Mouse (Mus musculus): ENCODE measurements around the gene Nos2. TPM values are rescaled to one million over a fixed set of nuclear protein-coding genes. Genes with fewer than 3 reads are reported as not detected.
"Not testable (repeated sequence)": the region's sequence is repeated elsewhere in the genome, so short reads cannot be mapped to it uniquely, and the experiment has no call there.

The Nos2 gene
- polyA plus RNA-seq, 1 experiment, result 0.38 TPM

GRCm38 (mm10) chr11:79003053-79003768 is 82.6 kb downstream of the Nos2 start:
- Histone ChIP-seq H3K36me3 (ENCODE audit: control insufficient read depth, insufficient read depth) (no peaks in the 10 kb centered on the region), H3ac (ENCODE audit: control insufficient read depth, insufficient read length) (no peak overlapping the region), H3K79me2 (ENCODE audit: control insufficient read depth, insufficient read depth) (no peaks in the 10 kb centered on the region), H3K27me3 (ENCODE audit: control insufficient read depth, insufficient read depth, insufficient read length) (no peaks in the 10 kb centered on the region), H3K4me2 (ENCODE audit: low read depth) (peak overlapping the region; percentile 16), H3K4me3 (no peak overlapping the region)
- no peak for TF ChIP-seq E2F4 (IDR thresholded peaks at IDR 0.05; ENCODE audit: insufficient read depth)
- no peak for TF ChIP-seq MAX (IDR thresholded peaks at IDR 0.05; ENCODE audit: low read depth)
- TF ChIP-seq TCF3 (IDR thresholded peaks at IDR 0.05; ENCODE audit: insufficient read length, low read depth), result no peak
- TF ChIP-seq POLR2A (IDR thresholded peaks at IDR 0.05; ENCODE audit: insufficient read length, low read depth), result no peak
- TF ChIP-seq SRF (IDR thresholded peaks at IDR 0.05; ENCODE audit: control insufficient read depth, insufficient read length, low read depth), result no peak
- no peak for TF ChIP-seq POLR2AphosphoS2 (IDR thresholded peaks at IDR 0.05; ENCODE audit: insufficient read length, low read depth)
- TF ChIP-seq CEBPB (IDR thresholded peaks at IDR 0.05; ENCODE audit: insufficient read depth, poor library complexity, severe bottlenecking), result no peak
- TF ChIP-seq MYOG (IDR thresholded peaks at IDR 0.05; ENCODE audit: control insufficient read depth in 1 of 3, insufficient read depth in 1 of 3, insufficient read length in 2 of 3, low read depth in 2 of 3), result no peak
- no peak for TF ChIP-seq USF1 (IDR thresholded peaks at IDR 0.05; ENCODE audit: low read depth)
- no peak for TF ChIP-seq REST (IDR thresholded peaks at IDR 0.05; ENCODE audit: insufficient read depth, insufficient read length)
- TF ChIP-seq MYOD1 (IDR thresholded peaks at IDR 0.05; ENCODE audit: control insufficient read depth in 1 of 3, insufficient read length in 2 of 3, low read depth in 2 of 3), result no peak
- no peak for TF ChIP-seq TCF12 (IDR thresholded peaks at IDR 0.05; ENCODE audit: insufficient read depth, poor library complexity, severe bottlenecking)

- Histone ChIP-seq H3K4me2 (ENCODE audit: low read depth) (no peak overlapping the region), H3ac (ENCODE audit: control insufficient read depth, insufficient read length) (no peak overlapping the region)
- TF ChIP-seq USF1 (IDR thresholded peaks at IDR 0.05; ENCODE audit: low read depth) (no peak), POLR2AphosphoS2 (IDR thresholded peaks at IDR 0.05; ENCODE audit: insufficient read length, low read depth) (no peak), MYOG (IDR thresholded peaks at IDR 0.05; ENCODE audit: control insufficient read depth in 1 of 3, insufficient read depth in 1 of 3, insufficient read length in 2 of 3, low read depth in 2 of 3) (no peak), POLR2A (IDR thresholded peaks at IDR 0.05; ENCODE audit: insufficient read length, low read depth) (no peak), CEBPB (IDR thresholded peaks at IDR 0.05; ENCODE audit: insufficient read depth, poor library complexity, severe bottlenecking) (no peak), TCF3 (IDR thresholded peaks at IDR 0.05; ENCODE audit: insufficient read length, low read depth) (no peak), TCF12 (IDR thresholded peaks at IDR 0.05; ENCODE audit: insufficient read depth, poor library complexity, severe bottlenecking) (no peak), REST (IDR thresholded peaks at IDR 0.05; ENCODE audit: insufficient read depth, insufficient read length) (no peak), MYOD1 (IDR thresholded peaks at IDR 0.05; ENCODE audit: control insufficient read depth in 1 of 3, insufficient read length in 2 of 3, low read depth in 2 of 3) (no peak), E2F4 (IDR thresholded peaks at IDR 0.05; ENCODE audit: insufficient read depth) (no peak)
Observed at GRCm38 (mm10) chr11:79003769-79004638, 83.4 kb downstream of the Nos2 start.

GRCm38 (mm10) chr11:79005578-79006394 is 85.2 kb downstream of the Nos2 start:
- TF ChIP-seq TCF12 (IDR thresholded peaks at IDR 0.05; ENCODE audit: insufficient read depth, poor library complexity, severe bottlenecking) (no peak), MAX (IDR thresholded peaks at IDR 0.05; ENCODE audit: low read depth) (no peak), CEBPB (IDR thresholded peaks at IDR 0.05; ENCODE audit: insufficient read depth, poor library complexity, severe bottlenecking) (no peak), SRF (IDR thresholded peaks at IDR 0.05; ENCODE audit: control insufficient read depth, insufficient read length, low read depth) (no peak), POLR2AphosphoS2 (IDR thresholded peaks at IDR 0.05; ENCODE audit: insufficient read length, low read depth) (no peak), USF1 (IDR thresholded peaks at IDR 0.05; ENCODE audit: low read depth) (no peak), MYOD1 (IDR thresholded peaks at IDR 0.05; ENCODE audit: control insufficient read depth in 1 of 3, insufficient read length in 2 of 3, low read depth in 2 of 3) (no peak), TCF3 (IDR thresholded peaks at IDR 0.05; ENCODE audit: insufficient read length, low read depth) (no peak), MYOG (IDR thresholded peaks at IDR 0.05; ENCODE audit: control insufficient read depth in 1 of 3, insufficient read depth in 1 of 3, insufficient read length in 2 of 3, low read depth in 2 of 3) (no peak), POLR2A (IDR thresholded peaks at IDR 0.05; ENCODE audit: insufficient read length, low read depth) (no peak), REST (IDR thresholded peaks at IDR 0.05; ENCODE audit: insufficient read depth, insufficient read length) (no peak), E2F4 (IDR thresholded peaks at IDR 0.05; ENCODE audit: insufficient read depth) (no peak)
- Histone ChIP-seq H3K4me2 (ENCODE audit: low read depth) (no peak overlapping the region), H3K36me3 (ENCODE audit: control insufficient read depth, insufficient read depth) (no peaks in the 10 kb centered on the region), H3ac (ENCODE audit: control insufficient read depth, insufficient read length) (no peak overlapping the region), H3K79me2 (ENCODE audit: control insufficient read depth, insufficient read depth) (no peaks in the 10 kb centered on the region), H3K27me3 (ENCODE audit: control insufficient read depth, insufficient read depth, insufficient read length) (no peaks in the 10 kb centered on the region), H3K4me3 (no peak overlapping the region)

More at GRCm38 (mm10) chr11:79003769-79004638, 83.4 kb downstream of the Nos2 start:
- H3K79me2 ChIP-seq (ENCODE audit: control insufficient read depth, insufficient read depth), result no peaks in the 10 kb centered on the region
- H3K36me3 ChIP-seq (ENCODE audit: control insufficient read depth, insufficient read depth), result no peaks in the 10 kb centered on the region
- no peaks in the 10 kb centered on the region for H3K27me3 ChIP-seq (ENCODE audit: control insufficient read depth, insufficient read depth, insufficient read length)
- H3K4me3 ChIP-seq, result no peak overlapping the region

GRCm38 (mm10) chr11:79006417-79006816 is 85.8 kb downstream of the Nos2 start:
- Histone ChIP-seq H3K4me3 (no peak overlapping the region), H3K27me3 (ENCODE audit: control insufficient read depth, insufficient read depth, insufficient read length) (no peaks in the 10 kb centered on the region), H3K4me2 (ENCODE audit: low read depth) (no peak overlapping the region), H3K36me3 (ENCODE audit: control insufficient read depth, insufficient read depth) (no peaks in the 10 kb centered on the region), H3ac (ENCODE audit: control insufficient read depth, insufficient read length) (no peak overlapping the region), H3K79me2 (ENCODE audit: control insufficient read depth, insufficient read depth) (no peaks in the 10 kb centered on the region)
- TF ChIP-seq USF1 (IDR thresholded peaks at IDR 0.05; ENCODE audit: low read depth) (no peak), E2F4 (IDR thresholded peaks at IDR 0.05; ENCODE audit: insufficient read depth) (no peak), MAX (IDR thresholded peaks at IDR 0.05; ENCODE audit: low read depth) (no peak), TCF12 (IDR thresholded peaks at IDR 0.05; ENCODE audit: insufficient read depth, poor library complexity, severe bottlenecking) (no peak), CEBPB (IDR thresholded peaks at IDR 0.05; ENCODE audit: insufficient read depth, poor library complexity, severe bottlenecking) (no peak)

- not testable (repeated sequence) for H3K27me3 ChIP-seq (ENCODE audit: control insufficient read depth, insufficient read depth, insufficient read length); H3K4me3 ChIP-seq; H3K4me2 ChIP-seq (ENCODE audit: low read depth); H3K36me3 ChIP-seq (ENCODE audit: control insufficient read depth, insufficient read depth); H3ac ChIP-seq (ENCODE audit: control insufficient read depth, insufficient read length); H3K79me2 ChIP-seq (ENCODE audit: control insufficient read depth, insufficient read depth)
Observed at GRCm38 (mm10) chr11:79007356-79007755, 86.8 kb downstream of the Nos2 start.
